Mouse (Mus musculus): ENCODE results near the gene Ttc19. TPM values are rescaled to one million over a fixed set of nuclear protein-coding genes. Genes with fewer than 3 reads are reported as not detected.

The Ttc19 gene
- total RNA-seq (2023), result 1 to 10 TPM; 5.8 to 8.6 TPM

GRCm38 (mm10) chr11:62280675-62281600, at the start of gene Ttc19, which contains the start of gene Zswim7:
Gene Ttc19, plus strand, starts transcription at chr11:62281473.
Gene Zswim7, minus strand, starts transcription at chr11:62281375.

GRCm38 (mm10) chr11:62248401-62249244, 32.6 kb upstream of the Ttc19 start, which contains the start of gene Adora2b:
Gene Adora2b, plus strand, starts transcription at chr11:62248984.

Other genes with a start within 250 kb of the Ttc19 start
- gene Adora2b, start 32.5 kb upstream of the Ttc19 start, total RNA-seq (2023), result 1 to 10 TPM; 5.4 to 8.3 TPM
- gene Zswim7, start 98 bp upstream of the Ttc19 start, total RNA-seq (2023), result 1 to 10 TPM; 3.4 to 6.6 TPM
- gene Pigl, start 177.0 kb downstream of the Ttc19 start, total RNA-seq (2023), result 10 to 100 TPM in 1 of 2 experiments, 1 to 10 TPM in 1; 9.9 to 11.9 TPM
- 100 to 1,000 TPM; 417 to 432 TPM for gene Ncor1, start 177.1 kb downstream of the Ttc19 start, total RNA-seq (2023)

Data from neutrophil, adult 59 days (primary cell).